Mouse (Mus musculus) T-cell, adult 2 months (primary cell): ENCODE data around the gene Myo1b.

Experiments
- DNase-seq: peaks from one replicate; pipeline ENCODE4 v3.0.0; 2022; ENCODE audit warnings: low spot score

Gene Myo1b

GRCm38 (mm10) chr1:51915576-51916156 is at the start of gene Myo1b:
Gene Myo1b (minus strand): TSS chr1:51916071.
- peak; percentile 4 for DNase-seq

GRCm38 (mm10) chr1:51964647-51965046 is 48.8 kb upstream of the Myo1b start:
- no peak for DNase-seq

DNA sequence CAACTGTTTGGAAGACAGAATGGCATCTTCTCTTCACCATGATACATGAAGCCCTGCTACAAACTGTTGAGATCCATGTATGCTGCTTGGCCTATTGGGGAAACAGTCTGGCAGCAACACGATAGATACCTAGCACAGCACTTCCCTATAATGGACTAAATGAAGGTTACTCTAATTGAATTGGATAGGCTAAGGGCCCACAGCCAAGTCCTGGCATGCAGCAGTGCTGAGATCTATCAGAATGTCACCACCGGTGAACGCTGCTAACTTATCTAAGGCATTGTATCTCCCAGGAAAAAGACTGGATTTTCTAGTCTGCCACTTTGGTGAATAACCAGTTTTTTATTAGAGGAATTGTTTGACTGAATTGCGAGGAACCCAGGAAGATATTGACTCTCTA is 31.2 kb upstream of the Myo1b start:
- no peak for DNase-seq

DNA sequence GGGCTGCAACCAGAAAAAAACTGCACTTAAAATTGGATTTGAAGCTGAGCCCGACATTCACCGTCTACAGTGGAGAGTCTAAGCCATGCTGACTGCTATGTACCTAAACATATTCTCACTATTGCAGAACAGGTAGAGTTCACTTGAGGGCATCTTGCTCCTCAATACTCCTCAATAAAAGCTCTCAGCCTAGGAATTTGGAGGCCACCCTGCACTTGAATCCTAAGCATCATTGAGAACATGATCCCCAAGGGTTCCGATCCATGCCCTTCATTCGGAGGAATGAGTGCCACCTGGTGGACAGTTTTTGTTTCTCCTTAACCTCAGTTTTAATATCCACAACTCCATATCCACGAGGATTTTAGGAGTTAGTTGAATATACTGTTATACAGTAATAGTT is 28.9 kb upstream of the Myo1b start:
- no peak for DNase-seq

DNA sequence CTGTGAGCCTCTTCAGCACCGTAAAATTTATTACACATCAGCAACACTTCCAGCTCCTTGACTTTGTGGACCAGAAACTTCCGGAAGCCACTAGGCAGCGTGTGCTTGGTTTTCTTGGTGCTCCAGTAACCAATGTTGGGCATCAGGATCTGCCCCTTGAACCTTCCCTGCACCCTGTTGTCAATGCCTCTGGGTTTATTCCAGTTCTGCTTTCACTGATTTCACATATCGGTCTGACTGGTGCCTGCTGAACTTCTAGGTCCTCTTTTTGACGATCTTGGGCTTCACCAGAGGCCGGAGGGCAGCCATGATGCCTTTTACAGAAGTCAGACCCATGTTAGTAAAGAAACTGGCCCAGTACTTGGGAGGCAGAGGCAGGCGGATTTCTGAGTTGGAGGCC is 22.5 kb upstream of the Myo1b start:
- no peak for DNase-seq

- no peak for DNase-seq
Observed at GRCm38 (mm10) chr1:51935006-51935405, 19.1 kb upstream of the Myo1b start.

DNA sequence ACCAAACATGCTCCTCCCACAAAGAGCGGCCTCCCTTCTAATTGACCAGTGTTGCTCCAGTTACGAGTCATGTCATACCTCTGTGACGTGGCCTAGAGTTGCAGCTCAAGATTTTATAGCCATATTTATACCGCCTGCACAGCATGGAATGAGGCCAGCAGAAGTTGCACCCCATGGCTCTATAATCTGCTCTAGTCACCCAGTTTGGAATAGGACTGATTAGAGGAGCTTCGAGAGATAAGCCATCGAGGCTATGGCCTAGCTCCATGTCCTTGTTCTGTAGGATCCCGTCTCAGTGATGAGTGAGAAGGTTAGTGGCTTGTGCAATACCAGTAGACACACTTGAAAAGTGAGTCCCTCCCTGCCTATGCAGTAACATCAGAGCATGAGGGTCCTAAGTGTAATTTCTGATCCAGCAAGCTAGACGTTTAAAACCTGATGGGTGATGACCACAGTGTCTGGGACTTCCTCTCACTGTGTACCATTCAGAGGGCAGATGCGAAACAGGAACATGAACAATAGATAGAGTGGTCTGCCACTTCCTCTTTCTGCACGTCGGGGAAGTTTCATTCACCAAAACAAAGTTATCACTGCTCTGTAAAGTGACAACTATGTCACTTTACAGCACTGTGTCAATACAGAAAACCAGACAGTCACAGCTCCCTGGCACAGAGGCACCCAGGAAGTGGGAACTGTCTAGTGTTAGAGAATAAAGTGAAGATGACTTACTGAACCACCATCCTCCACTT is 18.5 kb upstream of the Myo1b start:
- peak; percentile 80 for DNase-seq

DNA sequence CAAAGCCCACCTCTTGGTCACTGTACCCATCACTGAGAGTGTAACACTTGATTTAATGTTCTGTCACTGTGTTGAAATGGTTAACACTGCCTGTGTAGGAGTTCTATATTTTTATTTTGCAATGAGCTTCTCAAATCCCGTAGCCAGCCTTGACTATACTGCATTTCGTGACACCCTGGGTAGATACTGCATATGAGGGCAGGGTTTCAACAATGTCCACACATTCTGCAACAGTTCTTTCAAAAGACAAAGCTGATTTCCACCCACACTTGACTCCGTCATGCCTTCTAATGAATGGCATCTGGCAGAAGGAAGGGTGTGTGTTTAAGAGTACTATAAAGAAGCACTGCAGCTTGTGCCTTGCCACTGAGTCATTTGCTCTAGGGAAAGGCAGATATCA is 17.0 kb upstream of the Myo1b start:
- DNase-seq = no peak

DNA sequence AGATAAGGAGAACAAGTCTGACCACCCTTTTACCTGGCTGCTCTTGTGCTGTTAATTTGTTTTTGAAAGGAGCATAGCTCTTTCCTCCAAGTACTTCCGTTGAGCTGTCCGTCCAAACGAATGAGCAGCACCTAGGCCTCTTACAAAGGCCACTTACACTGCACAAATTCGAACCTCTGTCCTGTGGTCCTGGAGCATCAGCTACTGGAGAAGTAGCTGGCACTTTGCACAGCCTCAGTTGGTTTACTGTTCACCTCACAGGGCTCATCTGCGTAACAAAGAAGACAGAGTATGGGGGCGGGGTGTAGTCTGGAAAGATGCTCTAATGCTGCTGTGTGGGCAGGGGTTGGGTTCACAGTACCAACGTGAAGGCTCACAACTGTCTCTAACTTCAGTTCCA is 15.7 kb upstream of the Myo1b start:
- DNase-seq = peak; percentile 8

DNA sequence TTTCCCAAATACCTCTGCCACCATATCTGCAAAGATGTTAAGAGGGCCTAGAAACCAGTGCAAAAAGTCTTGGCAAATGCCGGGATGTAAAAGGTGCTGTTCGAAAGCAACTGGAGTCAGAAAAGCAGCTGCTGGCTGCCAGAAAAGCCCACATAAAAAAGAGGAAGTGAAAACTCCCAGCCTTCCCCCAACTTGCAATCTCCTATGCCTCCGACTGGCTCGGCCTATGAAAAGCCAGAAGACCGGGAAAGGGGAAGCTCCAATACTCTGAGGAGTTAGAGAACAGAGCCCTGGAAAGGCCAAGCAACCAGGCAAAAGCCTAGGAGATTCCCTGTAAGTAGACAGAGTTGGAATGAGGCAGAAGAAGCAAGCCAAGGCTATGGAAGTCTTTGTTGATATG is 14.7 kb upstream of the Myo1b start:
- no peak for DNase-seq

GRCm38 (mm10) chr1:51929557-51929956 is 13.7 kb upstream of the Myo1b start:
- DNase-seq = no peak

DNA sequence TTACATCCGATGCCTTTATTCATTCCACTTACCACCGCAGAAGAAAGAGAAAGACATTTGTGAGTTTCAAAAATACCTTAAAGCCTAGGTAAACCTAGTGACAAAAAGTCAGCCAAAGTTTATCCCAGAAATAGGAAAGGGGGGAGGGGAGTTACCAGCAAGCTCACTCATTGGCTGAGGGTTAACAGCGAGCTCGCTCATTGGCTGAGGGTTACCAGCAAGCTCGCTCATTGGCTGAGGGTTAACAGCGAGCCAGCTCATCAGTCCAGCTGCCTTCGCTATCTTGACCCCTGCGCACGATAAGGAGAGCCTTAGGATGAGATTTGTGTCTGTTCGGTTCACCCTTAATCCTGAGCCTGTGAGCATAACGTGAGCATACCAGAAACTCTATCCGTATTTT is 6.9 kb upstream of the Myo1b start:
- no peak for DNase-seq

DNA sequence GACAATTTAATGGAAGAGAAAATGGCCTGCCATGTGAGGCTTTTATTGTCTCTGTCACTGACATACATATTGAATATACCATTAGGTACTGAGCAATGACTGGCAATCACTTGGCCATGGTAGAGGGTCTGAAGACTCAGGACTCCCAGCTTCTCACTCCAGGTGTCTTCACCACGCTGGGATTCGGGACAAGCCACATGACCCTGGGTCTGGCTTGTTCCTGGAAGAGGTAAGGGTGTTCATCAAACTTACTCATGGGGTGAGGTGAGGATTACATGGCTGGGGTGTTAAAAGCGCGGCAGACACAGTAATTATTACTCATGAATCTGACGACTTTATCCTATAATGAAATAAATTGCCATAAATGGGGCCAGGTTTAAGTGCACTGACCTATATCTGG is 405 bp upstream of the Myo1b start:
- no peak for DNase-seq

- peak; percentile 4 for DNase-seq
Observed at GRCm38 (mm10) chr1:51915051-51915575, 758 bp downstream of the Myo1b start.

- no peak for DNase-seq
Observed at GRCm38 (mm10) chr1:51914095-51914494, 1.8 kb downstream of the Myo1b start.

DNA sequence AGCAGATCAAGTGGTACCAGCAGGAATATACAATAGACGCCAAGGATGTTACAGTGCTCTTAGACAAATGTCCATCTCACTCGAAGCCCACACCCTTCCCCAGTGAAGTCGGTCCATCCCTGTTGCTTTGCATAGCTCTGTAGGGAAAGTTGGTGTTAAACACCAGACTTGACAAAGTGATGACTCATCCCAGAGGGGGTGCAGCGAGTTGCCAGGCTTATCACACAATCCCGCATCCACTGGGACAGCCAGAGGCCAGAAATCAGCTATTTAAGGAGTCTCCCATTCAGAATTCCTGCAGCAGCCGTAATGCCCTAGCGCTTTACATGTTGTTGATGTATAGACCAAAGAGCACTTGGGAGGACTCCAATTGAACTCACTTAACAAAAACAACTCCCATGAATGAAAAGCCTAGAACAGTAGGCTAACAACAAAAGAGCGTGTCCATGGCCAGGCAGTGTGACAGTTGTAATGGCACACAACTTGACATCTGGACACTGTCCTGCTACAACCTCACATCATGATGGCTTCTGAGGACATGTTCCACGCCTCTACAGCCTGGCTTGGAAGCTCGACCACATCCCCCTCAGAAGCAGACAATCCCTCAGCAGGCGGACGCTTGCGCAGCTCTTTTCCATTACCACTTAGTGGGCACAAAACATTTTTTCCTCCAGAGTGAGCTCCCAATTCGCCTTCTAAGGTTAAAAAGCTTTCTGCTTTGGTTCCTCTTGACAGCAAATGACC is 2.6 kb downstream of the Myo1b start:
- no peak for DNase-seq

DNA sequence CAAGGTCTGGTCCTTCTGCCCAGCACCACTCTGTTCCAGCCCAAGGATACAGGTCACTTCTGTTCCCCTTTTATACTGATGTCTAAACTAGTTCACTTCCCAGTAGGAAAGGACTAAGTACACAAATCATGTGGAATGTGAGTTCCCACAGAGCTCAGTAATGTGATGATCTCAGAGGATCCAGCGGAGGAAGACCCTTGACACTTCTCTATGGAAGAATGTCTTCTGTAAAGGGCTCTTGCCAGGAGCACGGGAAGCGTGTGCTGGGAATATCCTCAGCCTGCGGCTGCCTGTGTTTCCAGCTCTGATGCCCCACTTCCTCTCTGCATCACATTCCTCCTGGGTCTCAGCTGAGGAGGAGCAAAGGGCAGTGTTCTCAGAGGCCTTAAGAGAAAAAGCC is 4.5 kb downstream of the Myo1b start:
- DNase-seq = no peak

- no peak for DNase-seq
Observed at GRCm38 (mm10) chr1:51909204-51909603, 6.7 kb downstream of the Myo1b start.

- DNase-seq = no peak
Observed at GRCm38 (mm10) chr1:51907821-51908220, 8.1 kb downstream of the Myo1b start.

GRCm38 (mm10) chr1:51906206-51906906 is 9.5 kb downstream of the Myo1b start:
- no peak for DNase-seq

DNA sequence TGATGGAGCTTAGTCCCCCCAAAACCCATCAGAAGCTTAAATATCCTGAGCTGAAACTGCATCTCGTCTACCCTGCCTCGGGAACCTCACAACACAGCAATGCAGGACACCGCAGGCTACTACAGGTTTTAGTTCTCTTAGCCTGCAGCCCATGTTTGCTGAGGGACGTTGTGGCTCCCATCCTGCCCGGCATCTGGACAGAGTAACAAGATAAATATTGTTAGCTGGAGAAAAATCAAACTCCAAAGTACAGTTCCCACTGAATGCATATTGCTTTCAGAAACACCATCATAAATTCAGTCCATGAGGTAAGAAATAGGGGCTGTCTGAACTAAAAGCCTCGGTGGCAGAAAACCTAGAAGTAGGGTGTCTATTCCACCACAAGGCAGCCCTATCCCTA is 10.8 kb downstream of the Myo1b start:
- no peak for DNase-seq

DNA sequence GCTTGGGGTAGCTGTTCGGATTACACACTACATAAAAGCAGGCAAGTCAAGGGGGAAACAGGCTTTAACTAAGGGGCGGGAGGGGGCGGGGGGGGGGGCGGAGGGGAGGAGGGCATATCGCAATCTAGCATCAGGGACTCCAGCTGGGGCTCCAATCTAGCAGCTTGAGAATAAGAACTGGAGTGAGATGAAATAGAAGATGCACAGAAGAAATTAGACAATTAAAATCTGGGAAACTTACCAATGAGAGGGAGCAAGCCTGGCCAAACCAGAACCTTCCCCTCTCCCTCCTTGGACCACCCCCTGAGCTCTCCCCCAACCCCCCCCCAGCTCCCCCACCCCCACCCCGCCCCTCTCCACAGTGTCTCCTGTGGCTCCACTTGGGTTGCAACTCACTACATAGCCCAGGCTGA is 18.7 kb downstream of the Myo1b start:
- DNase-seq = no peak
